Mouse (Mus musculus) adipocyte (in vitro differentiated cells): ENCODE measurements at regions not wholly inside any gene's neighbourhood (a gene's known extent, or its start where the extent isn't known, plus 50 kb on each side); places are given as distances from the start of the nearest gene placed in this dataset.
A peak's percentile ranks its signal among the peaks of the same experiment; 100 is the strongest.

Experiments
- DNase-seq: peaks from one replicate; pipeline ENCODE4 v3.0.0-alpha.2; 2016; ENCODE audit warnings: low spot score

DNA sequence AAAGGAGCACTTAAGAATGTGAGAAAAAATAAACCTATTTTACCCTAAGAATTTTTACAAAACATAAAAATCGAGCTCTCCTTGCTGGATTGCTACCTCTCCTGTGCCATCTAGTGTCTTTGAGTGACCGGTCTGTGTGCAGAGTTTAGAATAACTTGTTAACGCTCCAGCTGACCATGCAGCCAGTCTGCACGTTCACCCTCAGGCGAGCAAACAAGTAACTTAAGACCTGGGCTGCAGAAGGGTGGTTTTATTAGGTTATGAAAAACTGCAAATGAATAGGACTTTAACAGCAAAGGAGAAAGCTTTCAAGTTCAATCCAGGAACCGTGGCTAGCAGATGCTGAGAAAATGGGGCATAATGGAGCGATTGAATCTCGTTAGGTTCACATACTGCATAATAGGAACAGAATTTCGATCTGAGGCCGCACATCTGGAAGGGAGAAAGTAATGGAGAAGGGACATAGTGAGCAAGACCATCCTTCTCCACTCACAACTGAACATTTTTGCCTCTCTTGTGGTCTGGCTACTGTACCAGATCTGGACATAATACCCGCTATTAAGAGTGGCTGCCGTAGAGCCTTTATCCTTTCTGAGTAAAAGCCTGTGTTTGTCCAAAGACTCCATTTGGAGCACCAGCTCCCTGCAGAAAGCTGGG, 363.0 kb upstream of the Intu start:
- no peak for DNase-seq

DNA sequence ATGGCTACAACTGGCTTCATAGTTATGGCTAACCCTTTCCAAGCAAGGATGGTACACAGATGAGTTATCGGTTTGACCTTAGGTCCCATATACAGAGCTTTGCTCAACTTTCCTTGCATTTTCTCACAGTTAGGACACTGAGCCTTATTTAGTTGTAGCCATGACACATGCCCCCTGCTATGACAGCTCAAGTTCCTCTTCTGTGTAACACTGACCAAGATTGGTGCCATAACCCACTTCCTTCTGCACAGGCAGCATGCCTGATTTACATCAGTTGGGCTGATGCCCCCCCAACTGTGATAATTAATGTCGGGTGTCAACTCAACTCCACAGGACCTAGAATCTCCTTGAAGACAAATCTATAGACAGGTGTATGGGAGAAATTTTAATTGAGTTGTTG, 361.5 kb upstream of the Intu start:
- DNase-seq = no peak

DNA sequence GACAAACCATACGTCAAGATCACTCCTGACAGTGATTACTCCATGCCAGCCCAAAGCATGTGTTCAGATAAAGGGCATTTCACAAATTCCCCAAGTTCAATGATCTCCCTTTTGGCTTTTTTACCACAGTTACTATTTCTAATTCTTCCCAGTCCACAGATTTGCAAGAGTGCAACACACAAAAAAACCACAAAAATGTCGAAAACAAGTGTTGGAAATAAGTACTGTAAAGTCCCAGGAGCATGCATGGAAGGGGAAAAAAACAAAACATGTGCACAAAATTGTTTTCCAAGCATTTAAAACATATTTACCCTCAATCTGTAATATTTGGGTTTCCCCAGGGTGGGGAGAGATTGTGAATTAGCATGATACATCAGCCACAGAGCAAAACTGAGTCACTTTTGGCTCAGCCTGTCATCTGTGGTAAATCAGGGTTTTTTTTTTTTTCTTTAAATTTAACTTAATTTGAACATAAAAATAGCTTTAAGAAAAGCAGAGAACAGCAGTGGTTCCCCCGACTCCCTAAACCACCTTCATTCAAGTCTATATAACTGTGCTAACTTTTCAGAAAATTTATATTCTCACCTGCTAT, 351.3 kb upstream of the Intu start:
- peak; percentile 18 for DNase-seq

DNA sequence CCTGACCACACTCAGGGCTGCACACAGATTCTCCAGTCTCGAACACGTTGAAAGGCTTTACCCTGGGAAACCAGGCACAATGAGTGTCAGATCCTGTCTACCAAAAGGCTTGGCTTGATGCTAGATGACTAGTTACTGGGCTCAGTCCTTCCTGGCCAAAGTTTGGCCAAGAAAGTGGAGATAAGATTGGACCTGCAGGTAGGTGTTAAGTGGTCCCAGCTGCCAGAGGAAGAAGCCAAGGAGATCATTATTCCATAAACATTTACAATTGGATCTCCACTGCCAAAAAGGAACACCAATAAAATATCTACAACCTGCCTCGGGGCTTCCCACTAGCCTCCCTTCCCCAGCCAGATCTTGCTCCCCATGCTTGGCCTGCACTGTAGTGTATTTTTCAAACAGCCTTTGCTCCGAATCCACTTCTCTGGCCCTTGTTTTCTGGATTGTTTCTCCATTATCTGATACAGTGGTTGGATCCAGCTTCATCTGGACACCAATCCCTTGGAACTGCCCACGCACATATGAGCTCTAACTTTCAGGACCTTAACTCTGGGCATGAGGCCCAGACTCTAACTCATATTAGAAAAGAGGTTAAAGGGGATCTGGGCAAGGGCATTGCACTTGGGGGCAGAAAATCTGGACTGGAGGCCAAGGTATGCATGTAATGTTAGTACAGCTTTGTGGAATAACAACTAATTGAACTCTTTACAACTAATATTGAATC, 345.3 kb upstream of the Intu start:
- DNase-seq = peak; percentile 77

DNA sequence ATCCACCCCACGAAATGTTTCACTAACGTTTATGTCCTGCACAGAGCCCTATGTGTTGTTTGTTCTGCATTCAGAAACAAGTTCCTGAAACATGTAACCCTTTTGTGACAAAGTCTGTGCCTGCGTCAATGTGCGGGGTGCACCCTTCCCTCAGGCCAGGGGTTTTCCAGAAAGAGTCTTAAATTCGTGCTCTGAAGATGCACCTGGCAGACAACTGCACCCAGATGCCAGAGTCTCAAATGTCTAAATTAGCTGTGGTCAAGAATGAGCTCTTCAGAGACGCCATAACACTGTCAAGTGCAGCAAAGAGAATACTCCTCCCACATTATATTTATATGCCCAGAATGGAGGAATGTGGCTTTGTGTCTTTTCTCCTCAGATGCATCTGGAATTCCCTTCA, 341.6 kb upstream of the Intu start:
- no peak for DNase-seq

DNA sequence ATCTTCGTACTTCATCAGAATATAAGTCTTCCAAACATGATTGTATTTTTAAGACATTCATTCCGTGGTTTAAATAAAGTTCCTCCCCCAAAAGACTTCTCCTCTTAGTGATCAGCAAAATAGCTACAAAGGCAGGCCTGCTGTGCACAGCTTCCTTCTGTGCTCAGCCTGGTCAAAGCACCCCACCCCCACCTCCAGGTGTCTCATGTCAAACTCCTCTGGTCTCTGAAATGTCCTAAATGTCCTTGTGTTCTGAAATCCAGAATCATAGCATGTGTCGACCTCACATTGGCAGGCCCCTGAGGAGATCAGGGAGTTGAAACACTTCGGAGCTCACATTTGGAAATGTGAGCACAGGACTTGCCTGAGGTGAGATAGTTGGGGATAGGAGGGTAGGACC, 341.1 kb upstream of the Intu start:
- no peak for DNase-seq

DNA sequence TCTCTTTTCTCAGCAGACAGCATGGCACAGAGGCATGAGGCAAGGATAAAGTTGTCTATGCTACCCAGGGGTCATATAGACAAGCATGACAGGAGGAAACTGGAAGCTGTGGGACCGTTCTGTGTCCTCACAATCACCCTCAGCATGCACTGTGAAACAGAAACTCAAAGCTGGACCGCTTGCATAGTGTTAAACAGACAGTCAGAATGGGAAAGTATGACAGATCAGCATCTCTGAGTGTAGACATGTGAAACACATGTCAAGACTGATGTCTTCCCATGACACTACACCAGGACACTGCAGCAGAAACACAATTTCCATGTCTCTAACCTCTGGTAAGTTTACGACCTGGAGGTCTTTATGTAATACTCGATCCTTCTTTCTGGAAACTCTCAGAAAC, 330.9 kb upstream of the Intu start:
- no peak for DNase-seq

DNA sequence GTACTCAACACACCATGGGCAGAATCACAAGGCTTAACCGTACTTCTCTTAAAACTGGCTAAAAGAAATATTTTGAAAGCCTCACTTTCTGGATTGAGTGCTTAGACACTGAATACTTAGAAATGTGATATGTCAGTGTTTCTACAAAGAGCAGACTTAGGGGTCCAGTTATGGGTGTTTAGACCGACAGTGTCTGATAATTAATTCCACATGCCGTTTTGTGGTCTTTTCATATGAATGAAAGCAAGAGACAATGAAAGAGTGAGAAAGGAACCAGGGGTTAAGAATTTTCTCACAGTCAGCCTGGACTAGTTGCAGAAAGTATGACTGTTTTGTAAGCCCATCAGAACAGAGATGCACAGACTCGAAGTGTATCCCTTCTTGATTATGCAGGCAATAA, 324.8 kb upstream of the Intu start:
- no peak for DNase-seq

DNA sequence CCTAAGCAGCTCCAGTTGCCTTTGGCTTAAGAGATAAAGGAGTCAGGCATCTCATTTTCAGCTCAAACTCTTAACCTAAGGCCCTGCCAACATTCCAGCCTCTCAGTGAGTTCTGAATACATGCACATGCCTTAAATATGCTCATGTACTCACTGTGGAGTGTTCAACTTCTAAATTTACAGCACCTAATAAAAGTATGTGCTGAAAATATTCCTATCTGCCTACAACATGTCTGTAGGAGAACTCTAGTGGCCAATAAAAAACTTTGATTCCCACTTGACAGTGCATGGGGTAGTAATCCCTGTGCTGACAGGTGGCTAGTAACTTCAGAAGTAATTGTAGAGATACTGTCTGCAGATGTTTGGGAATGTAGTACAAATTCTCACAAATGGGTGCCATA, 319.3 kb upstream of the Intu start:
- no peak for DNase-seq

DNA sequence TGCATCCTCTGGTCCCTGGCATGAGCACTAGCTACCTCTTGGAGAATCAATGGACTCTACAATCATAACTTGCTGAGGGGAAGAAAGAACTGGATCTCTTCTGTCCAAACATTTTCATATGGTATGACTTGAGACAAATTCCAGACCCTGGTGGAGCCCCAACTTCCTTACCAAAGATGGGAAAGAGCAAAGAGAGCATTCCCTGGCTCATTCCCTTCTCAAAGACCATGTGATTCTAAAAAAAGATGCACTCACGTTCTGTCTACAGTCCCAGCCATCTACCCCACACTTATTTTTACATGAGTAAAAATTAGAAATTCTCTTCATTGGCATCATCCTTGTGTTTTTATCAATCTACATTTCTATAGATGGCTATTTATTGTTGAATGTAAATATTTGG, 304.3 kb upstream of the Intu start:
- DNase-seq = no peak

DNA sequence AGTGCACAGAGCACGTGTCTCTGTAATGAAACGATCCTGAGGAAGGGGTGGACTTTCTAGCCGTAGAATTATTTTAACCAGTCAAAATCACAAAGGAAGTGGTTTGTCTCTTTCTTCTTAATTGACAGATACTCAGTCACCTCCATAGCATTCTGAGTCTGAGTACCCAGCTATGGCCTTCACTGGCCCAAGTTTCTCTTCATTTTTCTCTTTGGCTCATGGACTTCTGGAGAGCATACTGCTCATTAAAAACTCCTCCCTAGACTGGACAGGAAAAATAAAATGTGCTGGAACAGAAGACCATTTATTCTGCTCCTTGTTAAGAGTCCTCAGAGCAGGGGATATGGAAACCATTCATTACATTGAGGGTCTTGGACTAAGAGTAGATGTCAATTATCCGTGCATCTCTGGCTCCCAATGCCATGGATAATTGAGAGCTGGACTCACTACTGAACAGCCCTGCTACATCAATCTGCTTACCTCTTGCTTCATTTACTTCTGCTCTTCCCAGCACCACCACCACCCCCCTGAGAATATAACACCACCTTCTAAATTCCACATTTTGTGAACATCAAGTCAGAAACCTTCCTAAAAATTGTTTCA, 287.5 kb upstream of the Intu start:
- no peak for DNase-seq

DNA sequence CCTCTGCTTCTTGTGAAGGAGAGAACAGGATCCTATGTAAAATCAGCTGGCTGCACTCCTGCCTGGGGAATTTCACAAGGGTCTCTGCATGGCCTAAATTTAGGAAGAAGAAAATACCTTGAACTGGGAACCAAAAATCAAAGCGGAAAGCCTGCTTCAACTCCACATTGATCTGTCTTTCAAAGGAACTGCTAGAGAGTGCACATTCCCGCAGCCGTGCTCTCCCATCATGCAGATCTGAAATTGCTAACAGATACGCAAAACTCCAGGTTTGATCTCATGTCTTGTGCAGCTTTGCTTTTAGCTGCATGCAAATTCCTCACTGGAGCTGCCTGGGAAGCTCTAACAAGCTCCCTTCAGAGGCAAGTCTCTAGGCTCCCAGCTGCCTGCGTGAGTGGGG, 276.7 kb upstream of the Intu start:
- no peak for DNase-seq

DNA sequence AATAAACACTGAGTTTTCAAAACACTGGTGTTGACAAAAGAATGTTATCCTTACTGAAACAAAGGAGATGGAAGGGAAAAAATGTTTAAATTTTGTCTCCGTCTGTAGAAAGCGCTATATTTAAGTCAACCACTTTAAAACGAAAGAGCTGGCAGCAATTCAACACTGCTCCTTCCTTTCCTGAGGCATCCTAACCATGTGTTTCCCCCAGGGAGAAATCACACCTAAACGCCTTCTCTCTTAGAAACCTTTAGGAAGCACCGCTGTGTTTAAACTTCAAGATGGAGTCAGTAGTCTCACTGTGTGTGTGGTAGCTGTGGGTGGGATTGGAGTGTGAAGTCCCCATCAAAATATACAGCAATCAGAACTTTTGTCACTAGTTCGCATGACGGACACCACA, 268.6 kb upstream of the Intu start:
- no peak for DNase-seq

DNA sequence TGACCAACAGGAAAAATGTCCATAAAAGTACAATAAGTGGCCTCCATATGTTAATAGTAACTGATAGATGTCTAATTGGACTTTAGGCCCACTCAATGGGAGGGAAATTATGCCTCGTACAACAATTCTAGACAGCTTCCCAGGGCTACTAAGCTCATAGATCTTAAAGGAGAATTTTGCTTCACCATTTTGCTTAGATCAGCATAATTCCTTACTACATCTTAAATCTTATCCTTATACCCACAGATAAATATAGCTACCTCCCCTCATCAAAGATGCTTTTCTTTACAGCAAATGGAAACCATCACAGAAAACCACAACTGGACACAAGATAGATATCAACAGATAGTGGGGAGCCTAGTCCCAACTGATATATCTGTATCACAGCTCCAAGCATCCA, 263.6 kb upstream of the Intu start:
- DNase-seq = no peak

DNA sequence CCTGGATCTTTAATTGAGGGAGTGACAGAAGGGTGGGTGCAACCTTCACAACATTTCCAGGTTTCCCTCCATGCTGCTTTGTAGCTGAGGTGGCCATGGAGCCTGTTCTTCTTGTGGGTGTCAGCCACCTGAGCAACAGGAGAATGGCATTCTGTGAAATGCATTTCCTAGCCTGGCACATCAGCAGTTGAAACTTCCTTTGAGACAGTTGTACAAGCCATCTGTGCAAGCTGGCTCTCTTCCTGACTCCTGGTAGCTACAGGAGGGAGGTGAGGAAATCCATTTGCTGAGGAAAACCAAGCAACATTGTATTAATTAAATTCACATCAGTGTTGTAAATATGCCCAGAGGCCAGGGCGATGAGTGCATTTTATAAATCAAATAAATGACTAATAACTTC, 248.2 kb upstream of the Intu start:
- DNase-seq = no peak

DNA sequence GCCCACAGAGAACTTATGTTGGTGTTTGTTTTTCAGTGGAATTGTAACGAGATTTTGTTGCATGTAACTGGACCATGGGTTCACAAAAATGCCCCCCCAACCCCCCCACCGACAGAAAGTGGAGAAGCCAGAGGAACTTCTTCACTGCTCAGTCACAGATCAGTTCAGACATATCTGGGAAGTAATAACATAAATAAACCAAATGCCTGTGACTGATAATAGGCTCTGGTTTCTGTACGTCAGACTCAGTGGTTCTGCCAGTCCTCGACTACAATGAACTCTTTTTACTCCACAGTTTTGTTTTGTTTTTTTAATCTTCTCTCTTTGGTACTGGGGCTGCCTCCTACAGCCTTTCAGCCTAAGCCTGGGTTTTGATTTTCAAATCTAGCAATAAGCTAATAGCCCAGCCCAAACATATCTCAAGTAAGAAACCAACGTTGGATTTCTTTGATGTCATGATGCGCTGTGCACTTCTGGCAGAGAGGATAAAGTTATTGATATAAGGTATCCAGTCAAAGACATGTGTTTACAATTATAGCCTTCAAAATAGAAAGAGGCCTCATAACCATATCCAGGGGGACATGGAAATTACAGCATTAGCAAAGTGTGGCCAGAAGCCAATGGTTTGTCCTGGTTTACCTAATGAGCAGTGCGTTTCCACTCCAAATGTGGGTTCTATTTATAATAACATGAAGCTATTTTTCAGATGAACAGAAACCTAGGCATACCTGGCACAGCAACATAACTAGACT, 244.0 kb upstream of the Intu start:
- no peak for DNase-seq

DNA sequence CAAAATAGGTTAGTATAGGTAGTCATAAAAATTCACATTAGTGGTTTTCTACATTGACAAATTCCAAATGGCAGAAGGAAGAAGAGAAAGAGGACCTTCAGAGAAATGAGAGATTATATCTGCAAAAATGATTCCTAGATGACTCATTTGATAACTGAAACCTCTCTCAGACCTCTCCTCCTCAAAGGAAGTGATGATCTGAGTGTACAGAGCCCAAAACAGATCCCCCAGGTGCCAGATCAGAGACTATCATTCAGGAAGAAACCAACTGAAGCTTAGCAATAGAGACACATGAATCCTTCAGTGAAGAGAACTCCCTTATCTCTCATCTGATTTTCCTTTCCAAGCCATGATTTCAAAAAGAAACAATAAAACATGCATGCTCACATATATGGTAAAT, 234.0 kb upstream of the Intu start:
- DNase-seq = no peak

DNA sequence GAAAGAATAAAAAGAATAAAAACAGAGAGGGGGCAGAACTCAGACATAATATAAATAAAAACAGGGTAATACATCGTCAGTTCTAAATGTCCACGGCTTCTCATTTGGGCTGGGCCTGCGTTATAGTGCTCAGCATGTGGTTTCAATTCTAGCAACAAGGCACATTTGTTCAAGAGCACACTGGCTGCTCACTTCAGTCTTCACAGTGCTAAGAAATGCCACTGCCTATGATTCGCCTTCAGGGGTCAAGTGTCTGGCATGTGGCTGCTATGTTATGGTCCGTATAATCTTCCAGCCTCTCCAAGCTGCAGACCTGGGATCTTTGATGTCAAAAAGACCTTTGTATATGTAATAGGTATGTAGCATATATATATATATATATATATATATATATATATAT, 210.8 kb upstream of the Intu start:
- DNase-seq = no peak

DNA sequence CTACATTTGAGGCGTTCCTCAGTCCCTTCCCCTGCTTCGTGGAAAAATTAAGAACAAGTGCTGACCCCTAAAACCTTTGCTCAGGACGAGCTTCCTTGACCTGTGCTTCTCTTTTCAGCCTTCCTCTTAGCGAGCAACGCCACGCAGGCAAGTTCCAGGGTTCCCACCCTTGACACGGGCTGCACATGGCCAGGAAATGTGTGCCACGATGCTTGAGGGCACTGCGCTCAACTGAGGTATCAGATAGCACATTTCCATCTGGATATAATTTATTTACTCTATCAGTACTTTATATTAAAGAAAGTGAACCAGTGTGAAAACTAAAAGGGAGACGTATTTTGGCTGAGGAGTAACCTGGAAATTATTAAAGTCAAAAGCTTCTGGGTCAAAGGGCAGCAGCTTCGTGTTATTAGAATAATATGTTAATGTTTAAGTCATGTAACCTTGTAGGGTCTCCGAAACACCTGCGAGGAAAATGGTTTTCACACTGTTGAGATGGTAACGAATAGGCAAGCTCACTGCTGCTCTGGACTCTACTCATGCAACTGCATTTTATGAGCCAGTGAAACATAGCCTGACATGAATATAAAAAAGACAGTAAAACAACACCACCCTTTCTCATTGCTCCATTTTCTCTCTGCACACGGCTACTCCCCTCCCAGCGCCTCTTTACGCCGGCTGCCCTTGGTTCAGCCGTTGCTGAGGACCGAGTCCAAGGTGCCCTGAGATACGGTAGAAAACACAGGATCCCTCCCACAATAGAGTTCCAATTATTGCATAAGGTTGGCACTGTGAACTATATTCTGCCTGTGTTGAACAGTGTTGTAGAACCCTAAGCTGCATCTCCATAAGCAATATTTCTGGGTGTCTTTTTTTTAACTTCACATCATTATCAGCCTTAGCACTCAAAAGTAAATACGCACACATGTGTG, 204.9 kb upstream of the Intu start:
- no peak for DNase-seq

DNA sequence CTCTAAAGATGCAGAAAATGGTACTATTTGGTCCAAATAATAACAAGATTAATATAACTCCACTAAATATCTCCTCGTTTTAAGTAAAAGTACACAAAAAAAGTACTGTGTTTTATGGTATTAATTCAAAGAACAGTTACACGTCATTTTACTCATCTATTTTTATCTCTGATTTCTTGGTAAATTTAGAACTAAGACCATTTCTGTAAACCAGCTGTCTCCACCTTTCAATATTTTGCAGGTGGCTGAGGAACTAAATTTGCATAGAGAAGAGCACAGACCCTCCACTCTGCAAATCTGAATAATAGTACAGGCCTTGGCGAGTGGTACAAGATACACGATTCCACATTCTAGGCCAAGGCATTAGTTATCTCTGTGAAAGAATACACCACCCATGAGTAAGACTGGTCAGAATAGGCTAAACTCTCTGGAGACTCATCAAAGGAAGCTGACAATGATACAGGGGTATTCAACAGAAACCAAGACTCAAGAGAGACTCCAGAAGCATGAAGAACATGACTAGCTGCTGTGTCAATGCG, 191.5 kb upstream of the Intu start:
- DNase-seq = no peak

DNA sequence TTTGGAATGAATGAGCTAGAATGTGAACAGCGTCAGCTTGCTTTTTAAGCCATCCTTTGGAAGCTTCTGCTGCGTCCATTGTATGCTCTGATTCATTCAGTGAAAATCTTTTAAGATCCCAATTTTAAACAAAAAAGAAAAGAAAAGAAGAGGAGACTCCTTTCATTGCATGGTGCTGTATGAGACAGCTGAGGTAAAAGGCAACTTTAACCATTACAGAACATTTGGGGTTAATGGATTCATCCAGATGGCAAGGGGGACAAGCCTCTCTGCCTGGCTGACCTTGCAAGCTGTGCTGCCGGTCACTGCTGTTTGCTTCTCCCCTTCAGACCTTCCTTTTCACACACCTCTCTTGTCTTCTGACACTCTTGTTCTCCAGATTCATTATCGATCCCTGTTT, 176.0 kb upstream of the Intu start:
- DNase-seq = no peak
